Mouse (Mus musculus) limb, embryonic 12.5 days (tissue): ENCODE data around the gene Rad51c. TPM values are rescaled to one million over a fixed set of nuclear protein-coding genes. Genes with fewer than 3 reads are reported as not detected.
"Not testable (repeated sequence)": the region's sequence is repeated elsewhere in the genome, so short reads cannot be mapped to it uniquely, and the experiment has no call there.

ENCODE experiments used
- ATAC-seq: fragments of 200-750 bp; cut with Nextera tagmentation; 2 replicates; pipeline ENCODE4 v1.8.0; 2017; ENCODE audit warnings: low read depth, moderate TSS enrichment; ENCODE audit not compliant: insufficient number of reproducible peaks, insufficient read depth, low FRiP score, low TSS enrichment
- H3K27ac ChIP-seq: fragments of 300-500 bp; sonication (generic); 2 replicates; pipeline ENCODE4 v1.5.1; 2016; ENCODE audit warnings: mild to moderate bottlenecking, moderate library complexity
- H3K27me3 ChIP-seq: fragments of 300-500 bp; sonication (generic); 2 replicates; pipeline ENCODE4 v1.6.1; 2016; ENCODE audit warnings: mild to moderate bottlenecking, moderate library complexity
- H3K36me3 ChIP-seq: fragments of 300-500 bp; sonication (generic); 2 replicates; pipeline ENCODE4 v1.6.1; 2016; ENCODE audit warnings: mild to moderate bottlenecking, moderate library complexity
- H3K4me1 ChIP-seq: fragments of 300-500 bp; sonication (generic); replicated peaks from 2 replicates; pipeline ENCODE4 v1.6.1; 2016
- H3K4me2 ChIP-seq: fragments of 300-500 bp; sonication (generic); 2 replicates; pipeline ENCODE4 v1.6.1; 2016; ENCODE audit warnings: mild to moderate bottlenecking, moderate library complexity
- H3K4me3 ChIP-seq: fragments of 300-500 bp; sonication (generic); replicated peaks from 2 replicates; pipeline ENCODE4 v1.5.1; 2016; ENCODE audit warnings: mild to moderate bottlenecking
- H3K9ac ChIP-seq: fragments of 300-500 bp; sonication (generic); replicated peaks from 2 replicates; pipeline ENCODE4 v1.6.1; 2016; ENCODE audit warnings: mild to moderate bottlenecking, moderate library complexity
- H3K9me3 ChIP-seq: fragments of 300-500 bp; sonication (generic); 2 replicates; pipeline ENCODE4 v1.6.1; 2016; ENCODE audit warnings: mild to moderate bottlenecking, moderate library complexity
- WGBS: fragments of 180-500 bp; shearing (Covaris S2); methylation state at CpG from one replicate; pipeline ENCODE4 v1.1.7; 2016; 5-methylcytosine and 5-hydroxymethylcytosine counted together
- polyA plus RNA-seq: library from polyadenylated mRNA; unstranded; fragments of >200 nt; fragmentation: Nextera tagmentation; extraction: Ambion mirVana; gene quantifications from 2 replicates; pipeline ENCODE4 v1.2.1, GENCODE M21; 2016

Rad51c gene
- polyA plus RNA-seq, 1 experiment from 2014 or later, result 12.3 TPM

GRCm38 (mm10) chr11:87416120-87416519, 11.4 kb upstream of the Rad51c start:
- Histone ChIP-seq H3K9ac (no peak overlapping the region), H3K9me3 (no peaks in the 10 kb centered on the region), H3K4me1 (no peaks in the 10 kb centered on the region), H3K27ac (no peak overlapping the region), H3K27me3 (no peaks in the 10 kb centered on the region), H3K4me3 (no peak overlapping the region), H3K36me3 (no peaks in the 10 kb centered on the region), H3K4me2 (no peak overlapping the region)
- 53% methylated on average over 5 of the region's 5 CpGs for WGBS
- ATAC-seq, result no peak

- not testable (repeated sequence) for H3K36me3 ChIP-seq, H3K4me2 ChIP-seq, ATAC-seq, H3K4me1 ChIP-seq, H3K27ac ChIP-seq, H3K27me3 ChIP-seq, H3K9ac ChIP-seq, H3K9me3 ChIP-seq, H3K4me3 ChIP-seq
- 70% methylated on average over 3 of the region's 3 CpGs for WGBS
Measured at GRCm38 (mm10) chr11:87413412-87413811, 8.7 kb upstream of the Rad51c start.

- Histone ChIP-seq H3K36me3 (peaks cover 20% of the 10 kb centered on the region), H3K4me1 (peaks cover 3% of the 10 kb centered on the region), H3K27me3 (no peaks in the 10 kb centered on the region), H3K9me3 (no peaks in the 10 kb centered on the region), H3K4me3 (peak overlapping the region; percentile 56), H3K9ac (peak overlapping the region; percentile 78), H3K4me2 (peak overlapping the region; percentile 63), H3K27ac (peak overlapping the region; percentile 97)
- WGBS, result 3% methylated on average over 58 of the region's 58 CpGs
- peak; percentile 88 for ATAC-seq
Measured at GRCm38 (mm10) chr11:87404111-87404853, 472 bp downstream of the Rad51c start.

DNA sequence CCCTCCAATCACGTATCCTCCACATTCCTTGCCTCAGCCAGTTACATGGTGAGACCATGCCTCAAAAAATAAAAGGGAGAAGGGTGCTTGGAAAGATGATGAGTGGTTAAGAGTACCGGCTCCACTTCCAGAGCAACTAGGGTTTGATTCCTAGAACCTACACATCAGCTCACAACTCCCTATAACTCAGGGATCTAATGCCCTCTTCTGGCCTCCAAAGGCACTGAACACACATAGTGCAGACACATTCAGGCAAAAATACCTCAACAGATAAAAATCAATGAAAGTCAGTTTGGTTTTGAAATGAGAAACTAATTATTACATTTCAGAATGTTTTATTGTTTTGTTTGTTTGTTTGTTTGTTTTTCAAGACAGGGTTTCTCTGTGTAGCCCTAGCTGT, 6.4 kb downstream of the Rad51c start:
- H3K9ac ChIP-seq, result no peak overlapping the region
- WGBS, result 92% methylated on average over 2 of the region's 2 CpGs
- no peaks in the 10 kb centered on the region for H3K4me1 ChIP-seq

GRCm38 (mm10) chr11:87393855-87394254, 10.9 kb downstream of the Rad51c start:
- 51% methylated on average over 1 of the region's 1 CpGs for WGBS
- Histone ChIP-seq H3K27ac (no peak overlapping the region), H3K36me3 (peaks cover 41% of the 10 kb centered on the region), H3K4me2 (no peak overlapping the region), H3K4me3 (no peak overlapping the region), H3K4me1 (no peaks in the 10 kb centered on the region), H3K9ac (no peak overlapping the region), H3K9me3 (no peaks in the 10 kb centered on the region), H3K27me3 (no peaks in the 10 kb centered on the region)
- no peak for ATAC-seq

More for the DNA sequence above, 6.4 kb downstream of the Rad51c start:
- no peak overlapping the region for H3K4me3 ChIP-seq
- H3K27ac ChIP-seq, result no peak overlapping the region
- ATAC-seq, result no peak
- peaks cover 35% of the 10 kb centered on the region for H3K36me3 ChIP-seq
- H3K9me3 ChIP-seq, result no peaks in the 10 kb centered on the region
- H3K27me3 ChIP-seq, result no peaks in the 10 kb centered on the region
- no peak overlapping the region for H3K4me2 ChIP-seq

GRCm38 (mm10) chr11:87385676-87386075, 19.1 kb downstream of the Rad51c start:
- peaks cover 16% of the 10 kb centered on the region for H3K36me3 ChIP-seq
- H3K9me3 ChIP-seq, result no peaks in the 10 kb centered on the region
- no peak overlapping the region for H3K4me2 ChIP-seq
- ATAC-seq, result no peak
- H3K4me3 ChIP-seq, result no peak overlapping the region
- no peak overlapping the region for H3K9ac ChIP-seq
- no peaks in the 10 kb centered on the region for H3K4me1 ChIP-seq
- no peak overlapping the region for H3K27ac ChIP-seq
- no peaks in the 10 kb centered on the region for H3K27me3 ChIP-seq
- 97% methylated on average over 1 of the region's 1 CpGs for WGBS

DNA sequence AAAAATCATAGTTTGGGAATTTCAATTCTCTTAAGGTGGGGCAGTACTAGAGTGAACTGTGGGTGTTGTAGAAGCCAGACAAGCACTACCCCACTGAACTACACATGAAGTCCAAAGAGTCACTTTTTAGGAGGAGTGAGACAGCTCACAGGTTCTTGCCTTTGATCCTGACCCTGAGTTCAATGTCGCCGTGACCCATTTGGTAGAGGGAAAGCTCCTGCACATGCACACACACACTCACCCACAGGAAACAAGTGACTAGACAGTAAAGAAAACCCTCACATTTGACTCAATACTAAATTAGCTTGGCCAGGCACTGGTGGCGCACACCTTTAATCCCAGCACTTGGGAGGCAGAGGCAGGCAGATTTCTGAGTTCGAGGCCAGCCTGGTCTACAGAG, 20.2 kb downstream of the Rad51c start:
- Histone ChIP-seq H3K9ac (no peak overlapping the region), H3K4me2 (no peak overlapping the region), H3K27ac (no peak overlapping the region), H3K36me3 (peaks cover 11% of the 10 kb centered on the region), H3K27me3 (no peaks in the 10 kb centered on the region), H3K4me1 (no peaks in the 10 kb centered on the region), H3K9me3 (no peaks in the 10 kb centered on the region), H3K4me3 (no peak overlapping the region)
- ATAC-seq, result no peak
- WGBS, result 96% methylated on average over 4 of the region's 4 CpGs

GRCm38 (mm10) chr11:87367865-87368580, 36.7 kb downstream of the Rad51c start:
- no peaks in the 10 kb centered on the region for H3K9me3 ChIP-seq
- peaks cover 4% of the 10 kb centered on the region for H3K27me3 ChIP-seq
- H3K27ac ChIP-seq, result no peak overlapping the region
- H3K4me2 ChIP-seq, result no peak overlapping the region
- no peak overlapping the region for H3K4me3 ChIP-seq
- no peaks in the 10 kb centered on the region for H3K36me3 ChIP-seq
- H3K9ac ChIP-seq, result no peak overlapping the region
- ATAC-seq, result no peak
- no peaks in the 10 kb centered on the region for H3K4me1 ChIP-seq
- WGBS, result 49% methylated on average over 9 of the region's 9 CpGs

DNA sequence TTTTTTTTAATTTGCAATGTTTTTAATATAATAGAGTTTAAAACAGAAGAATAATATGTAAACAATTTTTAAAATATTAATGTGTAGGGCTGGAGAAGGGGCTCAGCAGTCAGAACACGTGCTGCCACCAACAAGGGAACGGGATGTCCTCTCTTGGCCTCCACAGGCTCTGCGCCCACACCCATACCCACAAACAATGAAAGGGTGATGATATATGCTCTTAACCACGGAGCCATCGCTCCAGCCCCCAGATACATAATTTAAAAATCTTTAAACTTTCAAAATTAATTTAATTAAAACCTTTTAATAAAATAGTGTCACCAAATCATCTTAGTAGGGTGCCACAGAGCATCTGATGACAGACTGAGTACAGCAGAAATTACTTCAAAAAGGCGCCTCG, 37.7 kb downstream of the Rad51c start:
- no peaks in the 10 kb centered on the region for H3K9me3 ChIP-seq
- ATAC-seq, result no peak
- no peaks in the 10 kb centered on the region for H3K4me1 ChIP-seq
- H3K4me3 ChIP-seq, result no peak overlapping the region
- H3K27me3 ChIP-seq, result peaks cover 4% of the 10 kb centered on the region
- WGBS, result 85% methylated on average over 7 of the region's 7 CpGs
- no peak overlapping the region for H3K4me2 ChIP-seq
- no peak overlapping the region for H3K9ac ChIP-seq
- no peak overlapping the region for H3K27ac ChIP-seq
- no peaks in the 10 kb centered on the region for H3K36me3 ChIP-seq

DNA sequence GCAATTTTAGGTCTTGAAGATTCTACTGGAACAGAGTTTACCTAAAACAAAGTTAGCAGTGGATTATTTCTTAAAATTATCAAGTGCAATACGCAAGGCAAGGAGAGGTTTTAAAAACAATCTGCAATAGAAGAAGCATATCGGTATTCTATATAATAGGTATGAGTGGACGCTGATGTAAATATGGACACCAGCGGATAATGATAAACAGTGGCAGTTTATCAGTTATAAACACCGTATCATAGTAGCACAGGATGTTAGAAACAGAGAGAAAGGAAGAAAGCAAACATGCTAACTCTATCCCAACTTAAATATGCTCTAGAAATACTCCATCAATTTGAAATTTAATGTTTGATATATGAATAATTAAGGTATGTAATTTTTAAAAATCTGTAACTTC, 39.6 kb downstream of the Rad51c start:
- H3K36me3 ChIP-seq, result no peaks in the 10 kb centered on the region
- 92% methylated on average over 5 of the region's 5 CpGs for WGBS
- no peak for ATAC-seq

DNA sequence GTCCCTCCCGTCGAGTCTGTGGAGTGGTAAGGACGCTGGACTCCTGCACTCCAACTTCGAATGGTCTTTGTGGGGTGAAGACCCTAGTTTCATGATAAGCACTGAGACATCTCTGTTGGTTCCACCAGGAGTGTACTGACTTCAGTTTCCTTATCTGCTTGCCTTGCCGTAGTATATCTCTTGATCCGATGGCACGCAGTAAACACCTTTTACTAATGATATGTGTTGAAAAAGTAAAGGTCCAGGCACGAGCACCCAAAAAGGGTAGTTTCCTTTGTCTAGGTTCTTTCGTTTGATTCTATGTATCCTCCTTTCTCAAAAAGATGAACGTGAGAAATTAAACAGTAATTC, 45.5 kb downstream of the Rad51c start:
- Histone ChIP-seq H3K36me3 (no peaks in the 10 kb centered on the region), H3K9me3 (no peaks in the 10 kb centered on the region), H3K4me2 (peak overlapping the region; percentile 98), H3K27ac (no peak overlapping the region), H3K4me1 (peaks cover 13% of the 10 kb centered on the region), H3K4me3 (peak overlapping the region; percentile 65), H3K27me3 (peaks cover 47% of the 10 kb centered on the region), H3K9ac (peak overlapping the region; percentile 67; the same call in 1 of the 2 replicates)
- 16% methylated on average over 10 of the region's 10 CpGs for WGBS
- ATAC-seq, result no peak

More for the DNA sequence above, 39.6 kb downstream of the Rad51c start:
- Histone ChIP-seq H3K4me3 (no peak overlapping the region), H3K27ac (no peak overlapping the region), H3K4me1 (no peaks in the 10 kb centered on the region), H3K9me3 (no peaks in the 10 kb centered on the region), H3K4me2 (no peak overlapping the region), H3K9ac (no peak overlapping the region), H3K27me3 (peaks cover 10% of the 10 kb centered on the region)
